Mouse (Mus musculus) megakaryocyte, adult 5-6 weeks (primary cell): ENCODE data around the gene Ephx1. TPM values are rescaled to one million over a fixed set of nuclear protein-coding genes. Genes with fewer than 3 reads are reported as not detected.
"Not testable (repeated sequence)": the region's sequence is repeated elsewhere in the genome, so short reads cannot be mapped to it uniquely, and the experiment has no call there.

Experiments used
- ATAC-seq: 2 replicates; pipeline ENCODE4 v1.8.0; 2016; ENCODE audit warnings: mild to moderate bottlenecking, inconsistent platforms; ENCODE audit not compliant: poor library complexity, severe bottlenecking
- total RNA-seq, 2 experiments: library from RNA; stranded (forward) in 1 of 2; stranded (reverse) in 1 of 2; fragments of 153-499, 151-499 nt in 1 of 2; fragments of 221-1000, 200-1000 nt in 1 of 2; gene quantifications; 2 replicates each; pipeline versions ENCODE4 v1.2.3 to v1.2.4; 2015 to 2017

The Ephx1 gene
- total RNA-seq (2015) (1.3 and 2.4 TPM in 2 replicates), total RNA-seq (2017) (1.3 and 2.1 TPM in 2 replicates)

- ATAC-seq: no peak
Observed at GRCm38 (mm10) chr1:181020756-181021487, at the start of gene Ephx1. Gene Ephx1, minus strand, starts transcription at chr1:181020904.

DNA sequence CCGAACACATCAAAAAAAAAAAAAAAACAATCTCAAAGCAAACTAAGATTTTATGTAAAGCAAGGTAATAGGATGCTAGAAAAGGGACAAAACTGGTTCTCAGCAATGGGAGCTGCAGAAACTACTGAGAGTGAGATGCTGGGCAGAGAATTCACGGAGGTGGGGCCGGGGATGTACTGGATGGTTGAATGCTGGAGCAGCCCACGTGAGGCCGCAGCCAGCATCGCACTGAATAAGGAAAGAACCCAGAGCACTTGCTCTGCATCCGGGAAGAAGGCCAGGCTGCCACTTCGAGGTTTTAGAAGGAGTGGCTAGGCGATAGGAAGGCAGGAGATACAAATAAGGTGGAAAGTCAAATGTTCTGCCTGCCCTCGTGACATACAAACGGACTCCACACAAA lies 49.0 kb upstream of the Ephx1 start:
- no peak for ATAC-seq

GRCm38 (mm10) chr1:181068344-181068743 lies 47.6 kb upstream of the Ephx1 start:
- ATAC-seq: no peak

DNA sequence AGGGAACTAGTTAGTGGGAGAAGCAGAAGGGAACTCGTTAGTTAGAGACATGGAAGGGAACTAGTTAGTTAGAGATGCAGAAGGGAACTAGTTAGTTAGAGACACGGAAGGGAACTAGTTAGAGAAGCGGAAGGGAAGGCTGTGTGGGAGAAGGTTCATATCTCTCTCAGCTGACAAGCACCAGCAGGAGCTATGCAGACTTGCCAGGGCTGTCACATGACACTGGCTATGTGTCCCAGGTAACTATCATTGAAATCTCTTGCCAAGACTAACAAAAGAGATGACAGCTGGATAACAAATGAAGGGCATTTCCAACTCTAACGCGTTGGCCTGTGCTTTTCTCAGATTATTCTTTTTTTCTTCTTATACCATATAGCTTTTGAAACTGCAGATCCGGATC lies 43.9 kb upstream of the Ephx1 start:
- ATAC-seq: no peak

DNA sequence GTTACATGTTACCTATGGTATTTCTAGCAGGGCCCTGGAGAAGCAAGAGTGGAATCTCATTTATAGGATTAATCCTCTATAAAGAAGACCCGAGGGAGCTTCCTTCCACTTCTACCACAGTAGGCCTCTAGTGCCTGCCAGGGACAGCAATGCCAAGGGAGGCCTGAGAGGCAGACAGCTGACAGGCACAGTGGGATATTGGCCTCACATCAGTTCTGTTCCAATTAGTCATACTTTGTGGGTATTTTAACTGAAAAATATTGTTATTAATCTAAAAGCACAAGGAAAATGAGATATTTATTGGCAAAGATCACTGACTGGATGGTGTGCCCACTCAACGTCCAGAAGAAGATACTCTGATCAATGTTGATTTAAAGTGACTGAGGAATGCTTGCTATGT lies 43.3 kb upstream of the Ephx1 start:
- no peak for ATAC-seq

GRCm38 (mm10) chr1:181061784-181062485 lies 41.2 kb upstream of the Ephx1 start:
- ATAC-seq: no peak

DNA sequence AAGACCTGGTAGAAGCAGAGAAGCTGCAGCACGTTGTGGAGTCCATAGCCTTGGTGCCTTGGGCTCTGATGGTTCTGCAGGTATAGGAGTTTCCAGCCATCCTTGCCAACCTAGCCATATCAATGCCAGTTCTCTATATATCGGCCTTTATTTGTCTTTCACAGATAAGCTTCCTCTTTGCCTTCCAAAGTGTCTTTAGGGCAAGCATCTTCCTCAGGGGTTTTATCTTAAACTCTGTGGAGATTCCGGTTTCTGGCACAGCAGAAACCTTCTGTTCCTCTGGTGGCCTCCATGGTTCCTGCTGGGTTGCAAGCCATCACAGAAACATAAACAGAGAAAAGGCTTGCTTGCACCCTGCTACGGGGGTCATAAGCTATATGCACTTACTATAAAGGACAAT lies 32.2 kb upstream of the Ephx1 start:
- ATAC-seq: no peak

GRCm38 (mm10) chr1:181050937-181051336 lies 30.2 kb upstream of the Ephx1 start, which contains the start of gene 9130409I23Rik:
Gene 9130409I23Rik, plus strand, starts transcription at chr1:181051237.
- no peak for ATAC-seq

DNA sequence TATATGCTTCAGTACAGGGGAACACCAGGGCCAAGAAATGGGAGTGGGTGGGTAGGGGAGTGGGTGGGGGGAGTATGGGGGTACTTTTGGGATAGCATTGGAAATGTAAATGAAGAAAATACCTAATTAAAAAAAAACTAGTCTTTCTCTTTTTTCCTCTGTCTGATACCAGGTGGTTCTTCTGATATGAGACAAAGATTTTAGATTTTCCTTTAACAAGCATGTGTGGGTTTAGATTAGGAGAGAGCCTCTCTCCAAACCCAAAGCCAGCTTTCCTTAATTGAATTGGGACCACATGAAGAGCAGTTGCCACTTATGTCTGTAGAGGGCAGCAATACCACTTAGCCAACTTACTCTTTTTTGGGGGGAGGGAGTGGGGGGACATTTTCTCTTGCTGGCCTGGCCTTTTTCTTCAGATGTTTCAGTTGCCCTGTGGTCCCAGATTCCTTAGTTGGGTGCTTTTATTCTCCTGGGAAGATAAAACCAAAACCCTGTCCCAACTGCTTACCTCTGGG lies 28.7 kb upstream of the Ephx1 start:
- no peak for ATAC-seq

GRCm38 (mm10) chr1:181047520-181047919 lies 26.8 kb upstream of the Ephx1 start:
- peak; percentile 30; the same call in 1 of the 2 replicates for ATAC-seq

- peak; percentile 63; the same call in 1 of the 2 replicates for ATAC-seq
Observed at GRCm38 (mm10) chr1:181039652-181040051, 18.9 kb upstream of the Ephx1 start.

DNA sequence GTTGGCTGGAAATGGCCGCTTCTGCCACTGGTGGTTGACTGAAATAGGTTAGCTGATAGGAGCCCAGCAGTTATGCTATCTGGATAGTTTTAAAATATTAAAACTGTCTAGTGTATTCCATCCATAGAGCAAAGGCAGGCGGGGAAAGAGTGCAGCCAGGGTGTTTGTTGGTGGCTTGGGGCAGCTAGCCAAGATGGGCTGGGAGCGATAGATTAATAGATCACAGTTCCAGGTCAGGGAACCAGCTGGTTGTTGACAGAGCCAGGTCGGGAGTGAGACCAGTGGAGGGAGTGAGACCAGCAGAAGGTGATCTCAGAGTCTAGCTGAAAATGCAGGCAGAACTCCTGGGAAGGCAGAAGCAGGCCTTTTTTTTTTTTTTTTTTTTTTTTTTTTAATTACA lies 16.9 kb upstream of the Ephx1 start:
- ATAC-seq: no peak

DNA sequence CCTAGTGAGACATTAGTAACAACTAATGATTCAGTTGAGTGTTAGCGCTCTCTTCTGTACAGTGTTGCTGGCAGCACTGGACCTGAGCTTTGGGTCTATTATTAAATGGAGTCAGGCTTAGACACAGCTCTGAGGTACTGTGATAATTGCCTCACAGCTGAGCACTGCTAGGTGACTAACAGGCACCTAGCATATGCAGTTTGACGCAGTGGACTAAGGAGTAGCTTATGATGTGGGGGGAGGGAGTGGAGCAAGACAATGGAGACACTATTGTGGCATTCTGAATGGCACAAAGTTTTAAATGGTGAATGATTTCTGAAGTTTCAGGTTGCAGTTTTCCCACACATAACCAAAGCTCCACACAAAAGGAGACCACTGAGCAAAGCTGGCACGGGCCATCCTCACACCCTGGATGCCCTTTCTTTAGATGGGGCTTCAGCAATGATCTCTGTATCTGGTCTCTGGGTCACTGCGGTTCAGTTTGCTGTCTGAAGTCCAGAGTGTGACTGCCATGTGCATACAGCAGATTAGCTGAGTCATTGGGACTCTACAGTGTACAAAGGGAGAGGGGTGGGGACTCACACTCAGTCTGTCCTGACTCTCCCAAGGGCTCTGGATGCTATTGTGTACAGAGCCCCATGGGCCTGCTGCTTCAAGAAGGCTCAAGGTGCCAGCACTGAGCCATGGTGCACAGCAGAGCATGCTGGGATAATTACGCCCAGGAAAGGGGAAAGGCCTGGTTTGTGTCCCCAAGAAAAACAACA lies 14.5 kb upstream of the Ephx1 start:
- ATAC-seq: not testable (repeated sequence)

- peak; percentile 96 for ATAC-seq
Observed at GRCm38 (mm10) chr1:181022265-181022664, 1.6 kb upstream of the Ephx1 start.

DNA sequence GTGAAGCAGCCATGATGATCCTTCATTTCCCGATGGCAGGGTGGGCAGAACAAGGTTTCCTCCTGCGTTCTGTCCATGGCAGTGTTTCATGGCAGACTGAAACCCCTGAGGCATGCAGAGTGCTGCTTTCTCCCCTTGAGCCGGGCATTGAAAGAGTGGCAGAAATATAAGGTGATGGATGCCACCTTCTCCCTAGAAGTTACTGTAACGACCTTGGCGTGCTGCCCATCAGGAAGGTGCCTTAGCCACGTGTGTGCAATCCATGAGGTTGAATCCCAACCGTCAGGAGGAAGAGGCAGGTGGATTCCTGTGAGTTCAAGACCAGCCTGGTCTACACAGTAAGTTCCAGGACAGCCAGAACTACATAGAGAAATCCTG lies 773 bp upstream of the Ephx1 start:
- ATAC-seq: no peak

GRCm38 (mm10) chr1:181017890-181018420 lies 2.7 kb downstream of the Ephx1 start:
- no peak for ATAC-seq

GRCm38 (mm10) chr1:181017212-181017711 lies 3.4 kb downstream of the Ephx1 start:
- ATAC-seq: peak; percentile 58

DNA sequence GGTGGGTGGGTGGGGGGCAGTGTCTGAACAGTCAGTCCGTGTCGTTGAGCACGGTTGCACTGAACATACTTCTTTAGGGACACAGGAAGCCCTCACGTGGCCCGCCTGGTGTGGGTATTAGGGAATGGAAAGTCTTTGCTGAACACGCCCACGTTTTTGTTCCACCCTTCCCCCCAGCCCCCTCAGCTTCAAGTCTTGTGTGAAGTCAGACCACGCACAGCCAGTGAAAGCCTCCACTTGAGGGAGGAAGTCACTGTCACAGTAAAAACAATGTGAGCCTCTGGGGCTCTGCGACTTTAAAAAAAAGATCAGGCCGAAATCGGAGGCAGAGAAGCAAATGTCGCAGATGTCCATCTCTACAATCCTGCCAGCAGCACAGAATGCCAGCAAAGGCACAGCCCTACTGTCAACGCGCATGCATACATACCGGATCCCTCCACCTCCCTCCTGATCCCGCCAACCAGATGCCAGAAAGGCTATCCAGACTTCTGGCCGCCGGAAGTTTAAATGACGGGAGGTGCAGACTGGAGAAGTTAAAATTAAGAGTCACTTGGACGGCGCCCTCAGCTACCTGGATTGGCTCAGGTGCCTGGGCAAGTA lies 4.1 kb downstream of the Ephx1 start:
- ATAC-seq: peak; percentile 55

GRCm38 (mm10) chr1:181016045-181016444 lies 4.7 kb downstream of the Ephx1 start:
- no peak for ATAC-seq

DNA sequence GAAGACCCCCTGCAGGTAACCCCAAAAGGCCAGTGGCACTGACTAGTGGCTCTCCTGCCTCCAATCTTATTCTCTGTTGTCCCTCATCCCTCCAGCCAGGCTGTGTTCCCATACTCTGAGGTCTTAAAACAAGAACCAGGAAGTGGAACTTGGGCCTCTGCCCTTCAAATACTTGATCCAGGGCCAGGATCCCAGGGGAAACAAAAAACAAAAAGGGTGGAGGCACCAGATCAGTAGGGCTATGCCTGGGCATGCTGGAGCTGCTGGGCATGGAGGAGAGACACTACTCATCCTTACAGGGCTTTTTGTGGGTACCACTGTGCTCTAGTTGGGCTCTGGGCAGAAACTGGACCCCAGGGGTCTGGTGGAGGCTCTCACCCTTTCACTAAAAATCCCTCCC lies 5.1 kb downstream of the Ephx1 start:
- no peak for ATAC-seq
